Mouse (Mus musculus): ENCODE data around the gene Ptprd.

GRCm38 (mm10) chr4:76194762-76195161, 2017.0 kb downstream of the Ptprd start:
- TF ChIP-seq CTCF (IDR thresholded peaks at IDR 0.05) (no peak), EP300 (IDR thresholded peaks at IDR 0.05) (no peak)

Data from lung, postnatal 0 days (tissue).